Mouse (Mus musculus) left cerebral cortex, adult 9 months (tissue): ENCODE data around the gene Klk10.

Experiments used
- DNase-seq, 2 experiments: peaks; one replicate each; pipeline ENCODE4 v3.0.0; 2022; ENCODE audit warnings: low spot score in 2 of 2

Gene Klk10

DNA sequence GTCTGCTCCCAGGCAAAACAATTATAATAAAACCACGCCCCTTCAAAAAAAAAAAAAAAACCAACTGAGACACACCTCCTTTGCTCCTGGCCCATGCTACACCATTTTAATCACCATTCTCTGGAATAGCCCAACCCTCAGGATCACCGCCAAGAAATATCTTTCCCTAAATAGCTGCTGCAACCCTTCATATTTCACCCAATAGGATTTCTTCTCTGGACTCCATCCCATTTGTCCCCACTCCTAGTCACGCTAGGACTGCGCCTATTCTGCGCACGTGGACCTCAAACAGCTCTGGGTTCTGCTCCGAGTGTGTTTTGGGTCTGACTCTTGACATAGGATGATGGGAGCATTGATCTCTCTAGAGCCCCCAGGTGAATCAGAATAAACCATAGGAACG is 15.5 kb downstream of the Klk10 start:
- no peak for DNase-seq

DNA sequence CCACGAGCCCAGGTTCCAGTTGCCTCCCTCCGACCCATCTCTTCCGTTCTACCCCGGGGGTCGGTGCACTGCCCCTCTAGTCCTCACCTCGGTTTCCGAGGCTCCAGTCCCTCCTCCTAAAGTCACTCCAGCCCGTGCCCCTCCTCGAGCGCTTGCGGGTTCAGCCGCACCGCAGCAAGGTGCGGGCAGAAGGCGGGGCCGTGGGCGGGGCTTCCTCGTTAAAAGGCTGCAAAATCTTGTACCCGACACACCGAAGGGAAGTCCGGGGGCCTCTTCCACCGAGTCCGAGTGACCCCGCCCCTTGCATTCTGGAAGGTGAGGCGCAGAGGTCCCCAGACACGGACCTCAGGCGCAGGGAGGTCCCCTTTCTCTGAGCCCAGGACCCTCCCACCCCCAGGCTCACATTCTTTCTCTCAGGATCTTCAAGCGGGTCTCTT is 16.5 kb downstream of the Klk10 start, which contains the start of gene Klk8:
Gene Klk8 (plus strand): TSS at position 245 of the 437 bp plus-strand sequence.
- no peak for DNase-seq

DNA sequence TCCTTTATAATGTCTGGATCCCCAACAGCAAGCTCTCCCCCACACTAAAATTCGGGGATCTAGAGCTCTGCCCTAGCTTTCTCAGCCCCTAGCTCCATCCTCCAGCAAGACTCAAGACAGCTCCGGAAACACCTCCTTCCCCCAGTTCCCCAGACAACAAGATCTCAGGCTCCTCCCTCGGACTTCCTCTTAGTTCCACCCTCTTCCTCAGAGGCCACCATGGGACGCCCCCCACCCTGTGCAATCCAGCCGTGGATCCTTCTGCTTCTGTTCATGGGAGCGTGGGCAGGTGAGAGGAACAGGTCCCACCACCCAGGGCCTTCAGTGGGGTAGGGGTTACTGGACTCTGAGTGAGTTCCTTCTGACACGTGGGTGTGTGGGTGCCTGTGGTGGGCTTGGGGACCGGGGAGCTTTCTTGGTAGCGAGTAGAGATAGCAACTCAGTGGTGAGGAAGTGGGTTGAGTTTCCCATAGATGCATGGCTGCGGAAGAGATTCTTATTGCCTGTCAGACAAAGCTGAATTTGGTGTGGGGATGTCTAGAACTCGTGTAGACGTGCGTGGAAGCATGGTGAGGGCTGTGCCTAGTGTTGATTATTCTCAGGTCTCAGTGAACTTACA is 17.1 kb downstream of the Klk10 start:
- DNase-seq = no peak

DNA sequence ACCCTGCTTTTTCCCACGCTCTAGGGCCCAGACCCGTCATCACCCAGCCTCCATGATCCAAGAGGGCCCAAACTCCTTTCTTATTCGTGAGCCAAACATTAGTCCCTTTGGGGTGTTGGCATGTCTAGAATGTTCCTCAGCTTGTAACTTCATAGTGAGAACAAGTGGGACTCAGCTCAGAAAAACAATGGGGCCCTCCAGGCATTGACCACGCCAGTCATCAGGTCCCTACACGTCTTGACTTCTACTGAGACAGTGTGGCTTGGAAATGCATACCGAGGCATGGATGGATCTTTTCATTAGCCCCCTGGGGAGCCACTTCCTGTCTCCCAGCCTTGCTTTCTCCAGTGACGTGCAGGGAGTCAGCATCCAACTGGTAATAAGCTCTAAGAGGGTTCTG is 19.0 kb downstream of the Klk10 start:
- DNase-seq = no peak

DNA sequence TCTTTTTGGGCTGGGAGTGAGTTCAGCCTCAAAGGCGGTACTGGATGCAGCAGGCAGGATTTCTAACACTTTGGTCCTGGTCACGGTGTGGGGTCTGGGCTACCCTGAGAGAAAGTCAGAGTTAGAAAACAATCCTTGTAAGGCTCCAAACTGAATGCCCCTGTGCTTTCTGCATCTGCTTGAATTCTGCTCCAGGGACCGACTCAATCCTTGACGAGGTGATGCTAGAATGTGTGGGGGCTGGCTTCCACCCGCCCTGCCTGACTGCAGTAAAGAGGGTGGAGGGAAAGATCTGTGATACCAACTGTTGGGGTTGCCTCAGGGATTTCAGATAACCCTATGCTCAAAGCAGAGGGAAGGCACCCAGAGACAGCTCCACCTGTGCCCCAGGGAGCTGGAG is 30.2 kb downstream of the Klk10 start, which contains the start of gene Klk7:
Gene Klk7 (plus strand): TSS at position 301 of the 400 bp plus-strand sequence.
- DNase-seq = no peak

DNA sequence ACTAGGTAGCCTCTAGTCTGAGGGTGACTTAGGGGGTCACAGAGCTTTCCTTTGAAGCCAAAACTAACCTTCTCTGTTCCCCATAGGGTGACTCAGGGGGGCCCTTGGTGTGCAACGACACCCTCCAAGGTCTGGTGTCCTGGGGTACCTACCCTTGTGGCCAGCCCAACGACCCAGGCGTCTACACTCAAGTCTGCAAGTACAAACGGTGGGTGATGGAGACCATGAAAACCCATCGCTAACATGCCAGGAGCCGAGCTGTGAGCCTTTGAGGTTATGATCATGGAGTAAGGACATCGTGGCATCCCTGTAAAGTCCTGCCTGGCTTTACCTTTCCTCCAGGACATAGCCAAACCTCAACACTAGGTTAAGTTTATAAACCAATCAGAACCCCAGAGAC is 34.4 kb downstream of the Klk10 start:
- DNase-seq = no peak

DNA sequence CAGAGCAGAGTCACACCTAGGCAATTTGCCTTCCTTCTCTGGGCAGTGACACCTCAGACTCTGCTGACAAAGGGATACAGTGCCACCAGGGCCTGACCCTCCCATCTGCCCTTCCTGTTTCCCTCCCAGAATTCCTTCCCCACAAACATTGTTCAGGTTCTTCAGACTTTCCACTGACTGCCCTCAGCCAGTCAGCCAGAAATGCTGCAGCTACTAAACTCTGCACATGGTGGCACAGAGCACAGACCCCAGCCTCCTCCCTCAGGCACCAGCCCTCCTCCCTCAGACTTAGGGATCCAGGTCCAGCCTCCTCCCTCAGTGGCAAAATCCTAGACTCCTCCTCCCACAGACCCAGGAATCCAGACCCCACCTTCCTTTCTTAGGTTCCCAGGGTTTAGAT is 35.9 kb downstream of the Klk10 start:
- no peak for DNase-seq

DNA sequence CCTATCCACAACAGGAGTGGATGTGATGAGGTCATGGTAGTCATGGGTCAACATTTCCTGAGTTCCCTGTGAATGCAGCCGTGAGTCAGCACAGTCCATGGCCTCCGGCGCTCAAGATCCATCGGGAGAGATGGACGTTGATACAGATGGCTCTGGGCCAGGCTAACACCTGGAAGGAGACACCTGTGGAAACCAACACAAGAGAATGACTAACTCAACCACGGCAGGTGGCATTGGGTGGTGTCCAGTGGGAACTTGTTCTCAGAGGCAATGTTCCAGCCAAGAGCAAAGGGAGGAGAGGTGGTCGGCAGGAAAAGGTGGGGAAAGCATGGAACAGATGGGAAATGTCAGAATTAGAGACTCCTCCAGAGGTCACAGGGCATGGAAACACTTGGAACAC is 40.7 kb downstream of the Klk10 start:
- DNase-seq = no peak

DNA sequence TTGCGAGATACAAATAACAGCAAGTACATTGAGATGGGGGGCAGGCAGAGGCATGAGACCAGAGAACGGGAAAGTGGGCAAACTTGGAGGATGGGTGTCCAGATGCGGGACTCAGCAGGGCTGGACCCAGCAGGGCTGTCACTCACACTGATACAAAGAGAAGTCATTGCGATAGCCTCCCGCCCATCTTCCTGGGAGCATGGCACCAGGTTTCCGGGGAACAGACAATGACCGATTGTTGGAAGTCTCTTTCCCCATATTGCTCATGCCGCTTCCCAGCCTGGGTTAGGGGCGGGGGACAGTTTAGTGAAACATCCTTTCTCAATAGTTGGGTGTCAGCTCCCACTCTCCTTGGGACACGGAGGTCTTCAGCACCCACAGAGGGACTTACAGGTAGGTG is 43.4 kb downstream of the Klk10 start, which contains the start of gene Klk6:
Gene Klk6 (plus strand): TSS at position 301 of the 400 bp plus-strand sequence.
- DNase-seq = no peak

DNA sequence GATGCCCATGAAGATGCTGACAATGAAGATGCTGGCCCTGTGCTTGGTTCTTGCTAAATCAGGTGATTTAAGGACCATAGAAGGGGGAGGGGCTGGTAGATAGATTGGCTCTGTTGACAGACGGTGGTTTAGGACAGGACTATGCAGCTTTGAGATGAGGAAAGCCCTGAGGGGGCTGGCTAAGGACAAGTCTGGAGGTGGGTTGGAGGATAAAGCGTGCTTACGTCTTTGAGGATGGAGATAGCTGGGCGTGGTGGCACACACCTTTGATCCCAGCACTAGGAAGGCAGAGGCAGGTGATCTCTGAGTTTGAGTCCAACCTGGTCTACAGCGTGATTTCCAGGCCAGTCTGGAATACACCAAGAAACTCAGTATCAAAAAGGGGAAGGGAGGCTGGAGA is 45.2 kb downstream of the Klk10 start:
- no peak for DNase-seq

DNA sequence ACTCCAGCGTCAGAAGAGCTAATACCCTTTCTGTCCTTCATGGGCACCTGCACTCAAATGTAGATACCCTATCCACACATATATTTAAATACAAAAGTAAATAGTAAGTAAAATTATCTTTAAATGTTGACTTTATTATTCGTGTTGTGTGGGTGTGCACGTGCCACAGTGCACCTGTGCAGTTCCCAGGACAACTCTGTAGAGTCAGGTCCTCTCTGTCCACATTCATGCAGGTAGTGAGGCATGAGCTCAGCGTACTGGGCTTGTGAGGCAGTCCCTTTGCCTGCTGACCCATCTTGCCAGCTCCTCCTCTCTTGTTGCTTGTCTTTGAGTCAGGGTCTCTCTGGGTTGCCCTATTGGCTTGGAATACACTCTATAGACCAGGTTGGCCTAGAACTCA is 46.9 kb downstream of the Klk10 start:
- DNase-seq = no peak

DNA sequence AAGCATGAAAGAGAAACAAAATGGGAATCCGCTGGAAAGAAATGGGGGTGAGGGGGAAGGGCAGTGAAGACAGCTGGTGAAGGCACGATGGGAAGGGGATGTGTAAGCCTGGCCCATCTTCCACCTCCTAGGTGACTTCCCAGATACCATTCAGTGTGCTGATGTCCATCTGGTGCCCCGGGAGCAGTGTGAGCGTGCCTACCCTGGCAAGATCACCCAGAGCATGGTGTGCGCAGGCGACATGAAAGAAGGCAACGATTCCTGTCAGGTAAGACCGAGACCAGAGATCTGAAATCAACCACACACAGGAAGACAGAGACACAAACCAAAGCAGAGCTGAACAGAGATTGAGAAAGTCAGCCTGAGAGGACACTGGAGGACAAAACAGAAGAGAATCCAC is 48.2 kb downstream of the Klk10 start:
- DNase-seq = no peak
